Mouse (Mus musculus) lung, postnatal 0 days (tissue): ENCODE results near the gene Cygb.

ENCODE experiments used
- CTCF ChIP-seq: IDR thresholded peaks from 2 replicates; pipeline ENCODE4 v1.5.1; 2016; ENCODE audit warnings: antibody characterized with exemption, mild to moderate bottlenecking
- EP300 ChIP-seq: IDR thresholded peaks from 2 replicates; pipeline ENCODE4 v1.6.1; 2016; ENCODE audit warnings: antibody characterized with exemption, mild to moderate bottlenecking, control low read depth

GRCm38 (mm10) chr11:116690701-116691575 lies 36.8 kb upstream of the Cygb start:
- TF ChIP-seq CTCF, result no peak
- no peak for TF ChIP-seq EP300
